Mouse (Mus musculus) urinary bladder, postnatal 14 days (tissue): ENCODE measurements around the gene Cdh13.

Experiments
- DNase-seq: peaks from one replicate; pipeline ENCODE4 v3.0.0; 2021; ENCODE audit warnings: low spot score

Cdh13 gene

DNA sequence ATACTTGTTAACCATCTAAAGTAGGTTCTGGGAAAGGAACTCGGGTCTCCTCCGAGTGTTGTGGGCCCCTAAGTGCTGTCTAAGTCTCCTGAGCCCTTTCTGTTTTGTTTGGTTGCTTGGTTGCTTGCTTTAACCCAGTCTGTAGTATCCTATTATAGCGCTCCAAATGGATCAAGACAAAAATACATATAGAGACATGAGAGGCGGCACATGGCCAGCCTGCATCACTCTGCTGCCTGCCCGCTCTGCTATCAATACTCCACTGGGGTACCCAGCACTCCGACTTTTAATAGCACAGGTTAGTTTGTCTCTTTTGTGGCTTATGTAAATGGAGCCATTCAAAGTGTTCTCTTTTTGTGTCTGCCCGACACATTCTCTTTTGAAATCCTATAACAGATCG is 285.8 kb downstream of the Cdh13 start:
- DNase-seq: no peak

- DNase-seq: no peak
Observed at GRCm38 (mm10) chr8:118581256-118581655, 297.7 kb downstream of the Cdh13 start.

DNA sequence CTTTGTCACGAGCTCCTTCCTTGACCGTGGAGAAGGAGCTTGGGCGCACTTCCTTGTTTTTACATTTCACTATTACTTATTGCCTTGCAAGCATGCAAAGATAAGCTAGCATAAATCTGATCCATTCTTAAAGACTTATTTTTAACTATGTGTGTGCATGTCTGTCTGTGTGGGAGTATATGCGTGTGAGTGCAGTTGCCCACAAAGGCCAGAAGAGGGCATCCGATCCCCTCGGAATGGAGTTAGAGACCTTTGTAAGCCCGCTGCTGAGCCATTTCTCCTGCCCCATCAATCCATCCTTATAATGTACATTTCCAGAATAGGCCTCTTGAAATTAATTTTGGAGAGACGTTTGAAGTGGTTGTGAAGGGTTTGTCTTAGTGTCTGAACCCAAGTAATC is 298.7 kb downstream of the Cdh13 start:
- DNase-seq: no peak

GRCm38 (mm10) chr8:118587981-118588380 is 304.4 kb downstream of the Cdh13 start:
- DNase-seq: no peak

GRCm38 (mm10) chr8:118596816-118597215 is 313.3 kb downstream of the Cdh13 start:
- DNase-seq: no peak

DNA sequence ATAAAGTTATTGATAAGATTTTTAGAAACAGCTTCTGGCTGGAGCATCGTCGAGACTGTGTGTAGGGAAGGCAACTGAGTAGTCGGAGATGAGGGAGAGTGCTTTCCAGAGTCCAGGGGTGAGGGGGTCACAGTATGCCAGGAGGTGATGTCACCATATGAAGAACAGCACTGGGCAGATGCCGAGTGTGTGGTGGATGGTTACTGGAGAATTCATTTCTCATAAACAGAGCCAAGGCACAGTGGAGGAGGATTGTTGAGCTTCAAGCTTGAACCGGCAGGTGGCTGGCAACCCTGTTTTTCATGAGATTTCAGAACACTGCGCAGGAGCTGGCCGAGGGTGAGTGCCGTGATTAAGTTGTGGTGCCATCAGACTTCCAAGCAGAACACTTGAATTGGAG is 317.8 kb downstream of the Cdh13 start:
- DNase-seq: no peak

GRCm38 (mm10) chr8:118602074-118602473 is 318.5 kb downstream of the Cdh13 start:
- DNase-seq: no peak

DNA sequence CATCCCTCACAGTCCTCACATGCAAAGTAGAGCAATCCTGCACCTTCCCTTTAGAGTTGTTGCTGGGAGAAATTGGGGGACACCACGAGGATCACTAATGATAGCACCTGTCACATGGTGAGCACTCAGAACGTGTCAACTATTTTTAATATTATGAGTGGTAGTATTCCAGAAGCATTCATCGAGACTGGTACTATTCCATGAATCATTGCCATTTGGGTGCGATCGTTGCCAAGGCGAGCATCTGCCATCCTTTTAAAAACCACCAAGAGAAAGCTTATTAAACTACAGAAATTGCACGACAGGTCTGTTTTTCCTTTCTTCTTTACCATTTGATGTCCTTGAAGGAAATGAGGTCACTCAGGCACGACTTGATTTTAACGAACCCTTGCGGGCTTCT is 328.0 kb downstream of the Cdh13 start:
- no peak for DNase-seq

DNA sequence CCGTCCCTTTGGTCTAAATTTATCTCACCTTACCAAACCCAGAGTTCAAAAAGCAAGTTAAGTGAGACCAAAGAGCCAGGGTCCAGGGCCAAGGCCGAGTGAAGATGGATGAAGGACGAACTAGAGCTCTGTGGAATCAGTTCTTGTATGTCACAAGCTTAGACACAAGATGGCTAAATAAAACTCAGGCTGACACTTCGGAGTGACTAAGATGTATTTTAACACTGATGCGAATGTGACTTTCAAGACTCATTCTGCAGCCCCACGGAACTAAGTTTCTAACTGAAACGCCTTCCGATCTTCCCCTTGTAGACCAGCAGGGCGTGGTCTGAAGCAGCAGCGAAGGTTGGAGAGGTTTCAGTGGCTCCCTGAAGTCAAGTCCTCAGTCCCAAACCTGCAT is 334.7 kb downstream of the Cdh13 start:
- no peak for DNase-seq

DNA sequence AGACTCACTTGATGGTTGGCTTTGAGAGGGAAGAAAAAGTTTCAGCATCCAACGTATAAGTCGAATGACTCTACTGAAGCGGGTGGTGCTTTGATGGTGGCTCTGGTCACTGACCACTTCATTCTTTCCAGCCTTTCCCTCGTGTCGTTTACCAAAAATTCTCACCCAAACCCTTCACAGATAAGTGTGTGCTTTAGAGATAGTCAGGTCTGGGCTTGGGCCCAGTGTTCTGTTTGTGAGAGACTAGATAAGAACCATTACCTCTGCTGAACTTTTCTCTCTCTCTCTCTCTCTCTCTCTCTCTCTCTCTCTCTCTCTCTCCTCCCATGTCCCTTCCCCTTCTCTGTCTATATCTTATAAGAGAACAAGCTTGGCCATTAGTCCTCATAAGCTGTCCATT is 342.9 kb downstream of the Cdh13 start:
- no peak for DNase-seq

DNA sequence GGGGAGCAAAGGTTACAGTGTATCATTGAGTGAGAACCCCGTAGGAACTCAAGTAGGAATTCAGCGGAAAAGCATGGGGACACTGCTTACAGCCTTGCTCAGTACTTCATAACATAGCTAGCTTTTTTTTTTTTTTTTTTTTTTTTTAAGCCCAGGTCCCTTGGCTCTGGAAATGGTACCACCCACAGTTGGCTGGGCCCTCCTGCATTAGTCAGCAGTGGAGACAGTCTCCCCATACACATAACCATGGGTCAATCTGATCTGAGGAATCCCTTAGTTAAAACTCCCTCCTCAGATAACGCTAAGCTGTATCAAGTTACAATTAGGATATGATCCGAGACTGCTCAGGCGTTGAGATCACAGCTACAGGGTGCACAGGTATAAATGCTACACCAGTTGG is 344.2 kb downstream of the Cdh13 start:
- DNase-seq: peak; percentile 6

DNA sequence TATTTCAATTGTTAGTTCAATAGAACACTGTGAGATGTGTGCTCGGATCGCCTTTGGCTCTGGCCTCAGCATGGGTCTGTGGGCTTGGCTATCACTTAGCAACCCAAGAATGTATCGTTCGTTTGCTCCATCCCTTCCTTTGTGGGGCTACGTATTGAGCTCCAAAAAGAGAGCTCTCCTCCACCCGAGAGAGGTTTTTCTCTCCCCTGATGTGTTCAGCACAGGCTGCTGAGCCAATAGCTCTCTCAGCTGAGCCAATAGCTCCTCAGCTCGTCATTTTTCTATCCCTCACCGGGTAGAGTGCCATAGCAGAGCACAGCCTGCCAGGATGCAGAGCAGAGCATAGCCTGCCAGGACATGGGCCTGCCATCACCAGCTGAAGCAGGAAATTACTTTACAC is 345.2 kb downstream of the Cdh13 start:
- no peak for DNase-seq

- no peak for DNase-seq
Observed at GRCm38 (mm10) chr8:118635296-118636060, 351.9 kb downstream of the Cdh13 start.

DNA sequence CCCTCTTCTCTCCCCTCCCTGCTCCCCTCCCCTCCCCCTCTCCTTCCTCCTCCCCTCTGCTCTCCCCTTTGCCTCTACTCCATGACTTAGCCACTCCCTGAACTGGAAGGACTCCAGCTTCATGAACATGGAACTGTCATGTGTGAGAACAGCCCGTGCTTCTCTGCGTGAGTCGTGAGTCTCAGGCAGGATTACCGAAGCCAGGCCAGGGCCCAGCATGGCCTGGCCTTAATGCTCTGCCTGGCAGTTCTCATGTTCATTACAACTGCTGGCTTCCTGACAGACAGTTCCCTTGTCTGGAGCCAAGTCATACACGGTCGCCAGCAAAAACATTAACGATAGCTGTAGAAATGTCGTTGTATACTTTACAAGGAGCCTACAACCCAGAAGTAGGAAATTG is 356.1 kb downstream of the Cdh13 start:
- no peak for DNase-seq

- no peak for DNase-seq
Observed at GRCm38 (mm10) chr8:118641799-118642198, 358.3 kb downstream of the Cdh13 start.

- no peak for DNase-seq
Observed at GRCm38 (mm10) chr8:118648801-118649537, 365.4 kb downstream of the Cdh13 start.

- DNase-seq: no peak
Observed at GRCm38 (mm10) chr8:118649981-118650380, 366.4 kb downstream of the Cdh13 start.

DNA sequence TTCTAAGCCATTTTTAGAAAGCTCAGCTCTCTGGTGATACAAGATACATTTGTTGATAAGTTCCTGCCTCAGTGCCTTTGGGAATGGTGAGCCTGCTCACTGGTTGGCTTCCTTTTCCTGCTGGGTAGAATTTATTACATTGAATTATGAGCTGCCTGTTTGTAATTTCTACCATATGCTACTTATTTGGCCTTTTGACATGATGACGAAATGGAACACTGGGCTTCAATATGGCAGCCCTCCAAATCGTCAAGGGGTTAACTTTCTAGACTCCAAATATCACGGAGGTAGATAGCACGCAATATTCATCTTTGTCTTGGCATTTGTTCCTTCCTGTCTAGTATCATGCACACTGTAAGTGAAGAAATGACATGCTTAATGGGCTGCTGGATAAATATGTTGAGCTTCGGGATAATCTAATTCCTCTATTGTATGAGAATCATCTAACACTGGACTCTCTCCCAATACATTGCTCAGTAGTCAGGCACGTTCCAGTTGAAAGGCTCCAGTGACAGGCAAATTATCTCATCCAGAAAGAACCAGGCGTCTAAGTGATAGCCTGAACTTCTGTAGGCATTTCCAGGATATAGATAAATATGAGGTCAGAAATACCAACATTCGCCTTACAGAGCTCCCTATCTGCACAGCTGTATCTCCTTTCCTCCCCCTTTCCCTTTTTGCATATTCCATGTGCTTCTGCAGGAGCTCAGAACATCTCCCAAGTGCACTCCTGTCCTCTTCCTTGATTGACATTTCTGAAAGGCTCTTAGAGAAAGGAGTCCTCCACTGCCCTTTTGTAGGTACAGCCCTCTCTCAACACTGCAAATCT is 378.7 kb downstream of the Cdh13 start:
- no peak for DNase-seq

DNA sequence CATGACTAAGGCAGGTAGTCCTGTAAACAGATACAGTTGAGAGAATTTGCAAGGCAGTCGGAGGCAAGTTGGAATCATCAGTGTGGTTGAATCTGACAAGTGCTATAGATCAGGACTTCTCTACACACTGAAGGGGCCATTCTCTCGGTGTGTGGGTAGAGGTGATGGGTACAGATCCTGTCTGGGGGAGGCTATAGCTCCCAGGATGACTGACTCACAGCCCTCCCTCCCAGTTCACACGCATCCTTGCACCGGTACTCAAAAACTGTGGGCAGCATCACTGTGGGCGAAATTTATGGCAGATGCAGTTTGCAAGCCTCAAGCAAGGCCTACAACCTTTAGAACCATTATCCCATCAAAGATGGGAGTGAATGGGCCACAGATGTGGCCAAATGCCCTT is 381.5 kb downstream of the Cdh13 start:
- no peak for DNase-seq

DNA sequence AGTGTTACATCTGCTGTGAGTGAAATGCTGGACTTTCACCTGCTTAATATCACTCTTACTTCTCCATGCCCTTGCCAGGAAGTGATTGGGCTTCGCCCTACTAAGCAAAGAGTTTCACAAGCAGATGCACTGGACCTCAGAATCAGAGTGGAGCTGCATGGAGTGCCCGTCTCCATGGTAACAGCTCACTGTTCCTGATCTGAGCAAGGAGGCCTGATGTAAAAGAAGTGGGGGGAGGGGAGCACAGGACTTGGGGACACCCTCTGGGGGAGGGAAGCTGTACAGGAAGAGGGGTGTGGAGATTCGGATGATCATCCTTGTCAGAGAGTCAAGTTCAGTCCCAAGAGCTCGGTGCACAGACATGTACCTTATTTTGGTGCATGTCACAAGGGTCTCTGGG is 384.2 kb downstream of the Cdh13 start:
- DNase-seq: no peak

GRCm38 (mm10) chr8:118676233-118676632 is 392.7 kb downstream of the Cdh13 start:
- DNase-seq: no peak

DNA sequence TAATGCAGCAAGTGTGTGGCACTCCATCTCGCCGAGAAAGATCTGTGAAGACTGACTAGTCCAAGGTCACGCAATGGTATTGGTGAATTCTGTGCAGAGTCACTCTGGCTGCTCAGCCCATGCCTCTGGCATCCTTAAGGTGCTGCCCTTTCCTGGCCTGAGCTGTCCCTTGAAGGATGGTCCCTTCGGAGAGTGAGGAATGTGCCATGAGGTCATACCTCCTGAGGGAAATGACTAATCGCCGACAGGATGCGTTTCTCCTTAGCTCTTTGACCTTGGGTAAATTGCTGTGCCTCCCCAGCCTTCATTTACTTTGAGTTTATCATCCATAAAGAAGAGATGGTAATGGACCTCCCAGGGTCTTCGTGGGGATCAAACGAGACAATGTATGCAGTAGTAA is 395.8 kb downstream of the Cdh13 start:
- DNase-seq: no peak

- no peak for DNase-seq
Observed at GRCm38 (mm10) chr8:118683386-118683785, 399.9 kb downstream of the Cdh13 start.
